Mouse (Mus musculus) embryonic facial prominence, embryonic 11.5 days (tissue): ENCODE results near the gene Asap3. TPM values are rescaled to one million over a fixed set of nuclear protein-coding genes. Genes with fewer than 3 reads are reported as not detected.
A peak's percentile ranks its signal among the peaks of the same experiment; 100 is the strongest.

Experiments used
- ATAC-seq: fragments of 200-750 bp; cut with Nextera tagmentation; replicated peaks from 2 replicates; pipeline ENCODE4 v1.8.0; 2017; ENCODE audit warnings: low read depth; ENCODE audit not compliant: insufficient number of reproducible peaks, low FRiP score, low TSS enrichment
- DNase-seq: peaks from one replicate; pipeline ENCODE4 v3.0.0-alpha.2; 2015; ENCODE audit warnings: low spot score
- H3K27ac ChIP-seq: fragments of 300-500 bp; sonication (generic); replicated peaks from 2 replicates; pipeline ENCODE4 v1.5.1; 2014; ENCODE audit warnings: mild to moderate bottlenecking, low read depth, low read length, control low read depth
- H3K27me3 ChIP-seq: fragments of 300-500 bp; sonication (generic); 2 replicates; pipeline ENCODE4 v1.6.1; 2014; ENCODE audit warnings: mild to moderate bottlenecking, low read length, moderate library complexity, mixed read lengths; ENCODE audit not compliant: control insufficient read depth, insufficient read depth
- H3K36me3 ChIP-seq: fragments of 300-500 bp; sonication (generic); replicated peaks from 2 replicates; pipeline ENCODE4 v1.6.1; 2014; ENCODE audit warnings: low read depth, mild to moderate bottlenecking, low read length, moderate library complexity, mixed read lengths; ENCODE audit not compliant: control insufficient read depth, insufficient read depth
- H3K4me1 ChIP-seq: fragments of 300-500 bp; sonication (generic); 2 replicates; pipeline ENCODE4 v1.6.1; 2014; ENCODE audit warnings: low read length, mixed read lengths; ENCODE audit not compliant: control insufficient read depth, insufficient read depth
- H3K4me2 ChIP-seq: fragments of 300-500 bp; sonication (generic); 2 replicates; pipeline ENCODE4 v1.6.1; 2014; ENCODE audit warnings: low read depth, mild to moderate bottlenecking, control low read depth, low read length, moderate library complexity
- H3K4me3 ChIP-seq: fragments of 300-500 bp; sonication (generic); 2 replicates; pipeline ENCODE4 v1.5.1; 2014; ENCODE audit warnings: low read depth, low read length, control low read depth
- H3K9ac ChIP-seq: fragments of 300-500 bp; sonication (generic); replicated peaks from 2 replicates; pipeline ENCODE4 v1.6.1; 2014; ENCODE audit warnings: mild to moderate bottlenecking, control low read depth, low read length
- H3K9me3 ChIP-seq: fragments of 300-500 bp; sonication (generic); replicated peaks from 2 replicates; pipeline ENCODE4 v1.6.1; 2016; ENCODE audit warnings: mild to moderate bottlenecking, low read length, inconsistent platforms, mixed read lengths; ENCODE audit not compliant: control insufficient read depth
- WGBS: fragments of 180-500 bp; shearing (Covaris S2); extraction: QIAGEN DNeasy Blood & Tissue Kit; methylation state at CpG from one replicate; pipeline ENCODE4 v1.1.7; 2014; 5-methylcytosine and 5-hydroxymethylcytosine counted together
- polyA plus RNA-seq: library from polyadenylated mRNA; unstranded; fragments of >200 nt; fragmentation: Nextera tagmentation; extraction: Ambion mirVana; gene quantifications from 2 replicates; pipeline ENCODE4 v1.2.1, GENCODE M21; 2014

Gene Asap3
- polyA plus RNA-seq: 2.8 and 2.9 TPM in 2 replicates

- under 1% methylated on average over 54 of the region's 54 CpGs for WGBS
- H3K9me3 ChIP-seq: no peaks in the 10 kb centered on the region
- DNase-seq (peak; percentile 100), ATAC-seq (peak; percentile 94)
- peak within 1 kb of the TSS; percentile 95 for H3K4me2 ChIP-seq
- no peaks in the 10 kb centered on the region for H3K36me3 ChIP-seq
- peak within 1 kb of the TSS; percentile 70 for H3K9ac ChIP-seq
- H3K27ac ChIP-seq: peak within 1 kb of the TSS; percentile 10; the same call in 1 of the 2 replicates
- H3K27me3 ChIP-seq: no peaks in the 10 kb centered on the region
- H3K4me1 ChIP-seq: 0 out of 2 replicates have a peak, but pooled peaks cover 2% of the 10 kb centered on the region
- peak within 1 kb of the TSS; percentile 60 for H3K4me3 ChIP-seq
Observed at GRCm38 (mm10) chr4:136206033-136206893, at the start of gene Asap3. Gene Asap3, plus strand, starts transcription at chr4:136206365.

DNA sequence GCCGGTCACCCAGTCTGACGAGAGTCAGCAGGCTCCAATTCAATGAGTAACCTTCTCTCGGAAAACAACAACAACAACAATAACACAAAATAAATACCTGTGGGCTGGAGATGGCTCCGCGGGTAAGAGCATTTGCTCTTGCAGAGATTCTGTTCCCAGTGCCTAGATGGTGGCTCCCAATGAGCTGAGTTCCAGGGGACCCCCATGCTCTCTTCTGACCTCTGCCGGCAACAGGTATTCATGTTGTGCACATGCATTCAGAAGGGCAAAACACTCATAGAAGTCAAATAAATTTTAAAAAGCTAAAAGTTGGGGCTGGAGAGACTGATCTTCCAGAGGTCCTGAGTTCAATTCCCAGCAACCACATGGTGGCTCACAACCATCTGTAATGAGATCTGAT lies 47.7 kb upstream of the Asap3 start:
- Histone ChIP-seq H3K36me3 (no peaks in the 10 kb centered on the region), H3K4me3 (no peak overlapping the region), H3K27me3 (no peaks in the 10 kb centered on the region), H3K27ac (no peak overlapping the region), H3K9ac (no peak overlapping the region), H3K4me1 (peaks cover 6% of the 10 kb centered on the region; the same call in 1 of the 2 replicates), H3K4me2 (no peak overlapping the region), H3K9me3 (no peaks in the 10 kb centered on the region)
- no peak for ATAC-seq
- WGBS: 80% methylated on average over 6 of the region's 6 CpGs
- no peak for DNase-seq

- DNase-seq: peak; percentile 93
- no peak overlapping the region for H3K27ac ChIP-seq
- no peak overlapping the region for H3K4me3 ChIP-seq
- H3K4me1 ChIP-seq: peaks cover 8% of the 10 kb centered on the region; the same call in 1 of the 2 replicates
- no peak overlapping the region for H3K9ac ChIP-seq
- no peak overlapping the region for H3K4me2 ChIP-seq
- H3K9me3 ChIP-seq: no peaks in the 10 kb centered on the region
- 4% methylated on average over 5 of the region's 5 CpGs for WGBS
- H3K27me3 ChIP-seq: no peaks in the 10 kb centered on the region
- no peaks in the 10 kb centered on the region for H3K36me3 ChIP-seq
- ATAC-seq: peak; percentile 57
Observed at GRCm38 (mm10) chr4:136159802-136160397, 46.3 kb upstream of the Asap3 start.

DNA sequence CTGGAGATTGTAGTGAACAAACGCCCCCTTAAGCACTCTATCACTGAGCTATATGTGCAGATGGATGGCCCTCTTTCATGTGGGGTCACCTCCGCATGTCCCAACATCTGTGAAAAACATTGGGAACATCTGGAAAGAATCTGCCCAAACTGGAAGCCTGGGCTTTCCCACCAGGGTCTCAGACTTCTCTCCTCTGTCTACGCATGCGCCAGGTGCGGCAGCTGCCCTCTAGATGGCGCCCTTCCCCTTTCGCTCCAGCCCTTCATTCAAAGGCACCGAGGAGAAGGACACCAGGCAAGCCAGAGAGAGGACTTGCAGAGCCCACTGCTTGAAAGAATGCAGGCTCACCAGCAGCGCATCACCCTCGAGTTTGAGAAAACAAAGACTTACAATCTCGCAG lies 42.7 kb upstream of the Asap3 start:
- DNase-seq: peak; percentile 96
- H3K4me3 ChIP-seq: no peak overlapping the region
- H3K4me1 ChIP-seq: peaks cover 8% of the 10 kb centered on the region; the same call in 1 of the 2 replicates
- H3K27me3 ChIP-seq: no peaks in the 10 kb centered on the region
- 1% methylated on average over 11 of the region's 11 CpGs for WGBS
- H3K36me3 ChIP-seq: no peaks in the 10 kb centered on the region
- H3K9ac ChIP-seq: no peak overlapping the region
- peak; percentile 47; the same call in 1 of the 2 replicates for ATAC-seq
- H3K4me2 ChIP-seq: no peak overlapping the region
- no peaks in the 10 kb centered on the region for H3K9me3 ChIP-seq
- H3K27ac ChIP-seq: no peak overlapping the region

GRCm38 (mm10) chr4:136164981-136165380 lies 41.2 kb upstream of the Asap3 start:
- DNase-seq (no peak), ATAC-seq (no peak)
- H3K27me3 ChIP-seq: no peaks in the 10 kb centered on the region
- H3K27ac ChIP-seq: no peak overlapping the region
- no peaks in the 10 kb centered on the region for H3K36me3 ChIP-seq
- WGBS: 72% methylated on average over 8 of the region's 8 CpGs
- H3K9me3 ChIP-seq: no peaks in the 10 kb centered on the region
- no peak overlapping the region for H3K4me3 ChIP-seq
- no peak overlapping the region for H3K4me2 ChIP-seq
- H3K9ac ChIP-seq: no peak overlapping the region
- peaks cover 3% of the 10 kb centered on the region; the same call in 1 of the 2 replicates for H3K4me1 ChIP-seq

DNA sequence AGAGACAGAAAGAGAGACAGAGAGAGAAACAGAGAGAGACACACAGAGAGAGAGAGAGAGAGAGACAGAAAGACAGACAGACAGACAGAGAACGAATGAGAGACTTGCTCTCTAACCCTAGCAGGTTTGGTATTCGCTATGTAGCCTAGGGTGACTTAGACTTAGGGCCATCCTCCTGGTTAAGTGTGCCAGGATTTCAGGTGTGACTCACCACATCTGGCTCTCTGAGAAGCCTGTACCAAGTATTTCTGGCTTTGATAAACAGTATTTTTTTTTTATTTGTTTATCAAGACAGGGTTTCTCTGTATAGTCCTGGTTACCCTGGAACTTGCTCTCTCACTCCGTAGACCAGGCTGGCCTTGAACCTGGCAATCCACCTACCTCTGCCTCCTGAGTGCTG lies 38.5 kb upstream of the Asap3 start:
- no peak for DNase-seq
- H3K36me3 ChIP-seq: no peaks in the 10 kb centered on the region
- WGBS: 83% methylated on average over 3 of the region's 3 CpGs
- no peak overlapping the region for H3K27ac ChIP-seq
- ATAC-seq: no peak
- H3K9me3 ChIP-seq: no peaks in the 10 kb centered on the region
- no peaks in the 10 kb centered on the region for H3K27me3 ChIP-seq
- H3K4me3 ChIP-seq: no peak overlapping the region
- no peak overlapping the region for H3K4me2 ChIP-seq
- peaks cover 2% of the 10 kb centered on the region; the same call in 1 of the 2 replicates for H3K4me1 ChIP-seq
- H3K9ac ChIP-seq: no peak overlapping the region

- H3K27ac ChIP-seq: no peak overlapping the region
Observed at GRCm38 (mm10) chr4:136170401-136170800, 35.8 kb upstream of the Asap3 start.

GRCm38 (mm10) chr4:136171455-136171854 lies 34.7 kb upstream of the Asap3 start:
- Histone ChIP-seq H3K4me1 (peaks cover 3% of the 10 kb centered on the region), H3K27me3 (no peaks in the 10 kb centered on the region), H3K36me3 (no peaks in the 10 kb centered on the region), H3K4me3 (peak overlapping the region; percentile 77), H3K9ac (no peak overlapping the region; the same call in 1 of the 2 replicates), H3K27ac (no peak overlapping the region), H3K4me2 (peak overlapping the region; percentile 98), H3K9me3 (no peaks in the 10 kb centered on the region)
- WGBS: 24% methylated on average over 12 of the region's 12 CpGs
- DNase-seq (no peak), ATAC-seq (peak; percentile 26; the same call in 1 of the 2 replicates)

More at GRCm38 (mm10) chr4:136170401-136170800, 35.8 kb upstream of the Asap3 start:
- WGBS: 79% methylated on average over 4 of the region's 4 CpGs
- Histone ChIP-seq H3K4me3 (no peak overlapping the region), H3K4me1 (no peaks in the 10 kb centered on the region; the same call in none of the 2 replicates), H3K9me3 (no peaks in the 10 kb centered on the region), H3K36me3 (no peaks in the 10 kb centered on the region), H3K27me3 (no peaks in the 10 kb centered on the region), H3K4me2 (no peak overlapping the region), H3K9ac (no peak overlapping the region)
- DNase-seq (no peak), ATAC-seq (no peak)
